Mouse (Mus musculus) lung, postnatal 36 days (tissue): ENCODE measurements at regions not wholly inside any gene's neighbourhood (a gene's known extent, or its start where the extent isn't known, plus 50 kb on each side); places are given as distances from the start of the nearest gene placed in this dataset.
A peak's percentile ranks its signal among the peaks of the same experiment; 100 is the strongest.

Experiments
- DNase-seq: peaks from one replicate; pipeline ENCODE4 v3.0.0; 2022; ENCODE audit warnings: mixed read lengths

DNA sequence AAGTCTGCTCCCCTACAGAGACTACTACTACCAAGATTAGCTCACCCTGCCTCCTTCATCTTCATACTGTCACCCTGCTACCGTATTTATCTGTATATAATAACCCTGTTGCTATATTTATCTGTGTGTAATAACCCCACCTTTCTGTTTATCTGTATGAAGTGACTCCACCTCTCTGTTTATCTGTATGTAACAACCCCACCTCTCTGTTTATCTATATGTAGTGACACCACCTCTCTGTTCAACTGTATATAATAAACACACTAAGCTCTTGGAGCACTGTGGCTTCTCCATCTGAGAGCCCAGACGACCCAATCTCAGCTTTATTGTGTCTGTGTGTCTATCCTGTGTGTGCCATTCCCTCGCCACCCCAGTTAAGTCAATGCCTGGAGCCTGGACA, 154.7 kb downstream of the Katnal1 start:
- DNase-seq, result no peak

DNA sequence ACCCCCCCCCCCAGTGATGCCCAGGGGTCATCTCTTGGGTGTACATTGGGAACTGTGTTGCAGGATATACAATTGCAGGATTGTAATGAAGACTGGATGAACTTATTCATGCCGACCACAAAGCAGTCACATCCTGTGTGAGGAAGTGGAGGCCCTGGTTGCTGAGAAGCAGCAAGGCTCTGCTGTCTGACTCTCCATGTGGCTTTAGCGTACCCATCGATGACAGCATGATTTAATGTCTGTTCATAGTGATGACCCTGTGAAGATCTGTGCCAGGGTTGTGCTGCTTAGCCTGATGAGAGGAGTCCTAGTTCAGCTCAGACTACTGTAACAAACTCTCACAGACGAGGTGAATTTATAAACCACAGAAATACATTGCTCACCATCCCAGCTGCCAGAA, 159.7 kb downstream of the Katnal1 start:
- DNase-seq, result no peak

DNA sequence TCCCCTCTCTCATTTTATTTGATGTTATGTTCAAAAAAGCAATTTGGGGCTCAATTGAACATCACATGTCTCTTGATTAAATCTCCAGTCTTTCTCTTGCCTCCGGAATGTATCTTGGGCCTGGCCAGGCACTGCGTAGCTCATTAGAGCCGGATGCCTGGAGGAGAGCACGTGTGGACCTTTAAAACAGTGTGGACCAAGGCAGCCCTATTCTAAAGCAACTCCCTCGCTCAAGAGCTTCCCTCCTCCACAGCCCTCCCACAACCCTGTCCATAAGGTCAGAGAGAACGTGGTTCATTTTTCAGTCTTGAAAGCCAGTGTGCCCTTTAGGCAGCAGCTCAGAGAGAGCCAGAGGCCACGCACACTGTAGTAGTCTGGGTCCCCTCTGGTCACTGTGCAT, 160.8 kb downstream of the Katnal1 start:
- no peak for DNase-seq

DNA sequence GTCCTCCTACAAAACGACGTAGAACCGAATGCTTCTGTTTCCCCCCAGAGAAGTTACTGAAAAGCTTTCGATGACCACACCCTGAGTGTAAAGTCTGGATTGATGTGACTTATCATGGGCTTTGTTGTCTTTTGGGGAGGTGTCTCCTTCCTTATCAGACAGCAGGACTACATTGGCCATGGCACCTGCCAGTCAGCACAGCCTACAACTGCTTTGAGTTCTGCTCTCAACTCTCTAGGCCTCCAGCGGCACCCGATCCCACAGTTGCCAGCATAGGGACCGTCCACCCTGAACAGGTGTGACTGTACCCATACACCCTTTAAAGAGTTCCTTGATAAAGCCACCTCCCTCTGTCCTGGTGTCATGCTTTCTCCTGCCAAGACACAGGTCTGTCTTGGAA, 163.1 kb downstream of the Katnal1 start:
- no peak for DNase-seq

DNA sequence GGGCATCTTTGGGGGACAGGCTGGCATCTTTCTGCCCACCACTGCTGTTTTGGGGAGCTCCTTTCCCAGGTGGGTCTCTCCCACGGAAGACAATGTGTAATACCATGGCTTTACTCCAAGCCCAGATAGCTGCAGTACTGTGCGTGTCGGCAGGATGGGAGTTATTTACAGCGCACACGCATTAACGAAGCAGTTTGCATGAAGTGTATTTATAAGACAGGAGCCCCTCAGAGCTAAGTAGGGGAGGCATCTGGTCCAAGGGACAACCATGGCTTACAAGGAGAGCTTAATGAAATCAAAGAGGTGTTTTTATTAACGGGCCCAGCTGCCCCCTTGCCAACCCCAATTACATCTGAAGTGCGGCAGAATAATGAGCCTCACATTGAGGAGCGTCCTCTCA, 169.0 kb downstream of the Katnal1 start:
- DNase-seq, result no peak

DNA sequence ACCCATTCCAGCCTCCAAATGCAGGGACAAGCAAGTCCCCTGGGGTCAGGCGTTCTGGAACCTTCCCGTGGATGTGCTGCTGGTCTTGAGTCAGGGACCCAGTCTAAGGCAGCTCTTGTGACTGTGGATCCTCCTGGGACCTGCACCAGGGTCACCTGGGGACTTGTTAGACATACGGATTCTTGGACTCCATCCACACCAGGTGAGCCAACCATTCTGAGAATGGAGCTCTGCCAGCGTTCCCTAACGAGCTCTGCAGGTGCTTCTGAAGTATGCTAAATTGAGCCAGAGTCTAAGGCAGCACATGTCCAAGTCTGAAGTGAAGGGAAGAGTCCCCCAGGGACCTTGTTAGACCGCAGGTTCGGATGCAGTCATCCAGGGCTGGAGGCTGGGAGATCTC, 170.3 kb downstream of the Katnal1 start:
- peak; percentile 55 for DNase-seq

DNA sequence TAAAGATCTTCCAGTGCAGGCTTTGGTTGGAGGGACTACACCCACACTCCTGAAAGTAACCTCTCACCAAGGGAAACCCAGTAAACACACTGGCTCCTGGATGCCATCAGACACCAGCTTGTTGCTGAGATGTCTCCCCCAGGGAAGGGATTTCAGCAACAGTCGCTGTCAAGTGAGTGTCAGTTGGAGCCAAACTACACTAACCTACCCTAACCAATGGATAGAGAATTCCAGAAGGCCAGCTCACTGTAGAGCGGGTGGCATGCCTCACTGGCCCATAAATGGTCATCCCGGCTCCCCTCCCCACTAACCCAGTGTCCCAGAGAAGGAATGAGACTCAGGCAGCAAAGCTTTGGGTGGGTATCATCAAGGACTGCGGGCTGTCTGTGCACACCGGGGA, 171.4 kb downstream of the Katnal1 start:
- no peak for DNase-seq

DNA sequence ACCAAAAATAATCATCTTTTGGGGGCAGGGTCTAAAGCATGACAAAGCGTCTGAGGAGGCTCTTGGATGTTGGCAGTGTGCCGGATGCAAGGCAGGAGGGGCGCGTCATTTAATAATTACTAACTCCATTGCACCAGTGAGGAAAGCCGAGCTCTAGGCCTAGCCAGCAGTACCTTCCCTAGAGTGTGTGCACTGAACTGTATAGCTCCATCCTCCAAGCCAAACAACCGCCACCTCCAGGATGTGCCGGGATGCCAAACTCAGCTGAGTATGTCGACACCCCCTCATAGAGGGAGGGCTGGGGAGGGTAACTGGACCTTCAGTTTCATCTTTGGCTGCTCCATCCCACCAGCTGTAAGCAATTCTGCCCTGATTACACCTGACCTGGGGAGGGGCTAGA, 171.9 kb downstream of the Katnal1 start:
- no peak for DNase-seq

DNA sequence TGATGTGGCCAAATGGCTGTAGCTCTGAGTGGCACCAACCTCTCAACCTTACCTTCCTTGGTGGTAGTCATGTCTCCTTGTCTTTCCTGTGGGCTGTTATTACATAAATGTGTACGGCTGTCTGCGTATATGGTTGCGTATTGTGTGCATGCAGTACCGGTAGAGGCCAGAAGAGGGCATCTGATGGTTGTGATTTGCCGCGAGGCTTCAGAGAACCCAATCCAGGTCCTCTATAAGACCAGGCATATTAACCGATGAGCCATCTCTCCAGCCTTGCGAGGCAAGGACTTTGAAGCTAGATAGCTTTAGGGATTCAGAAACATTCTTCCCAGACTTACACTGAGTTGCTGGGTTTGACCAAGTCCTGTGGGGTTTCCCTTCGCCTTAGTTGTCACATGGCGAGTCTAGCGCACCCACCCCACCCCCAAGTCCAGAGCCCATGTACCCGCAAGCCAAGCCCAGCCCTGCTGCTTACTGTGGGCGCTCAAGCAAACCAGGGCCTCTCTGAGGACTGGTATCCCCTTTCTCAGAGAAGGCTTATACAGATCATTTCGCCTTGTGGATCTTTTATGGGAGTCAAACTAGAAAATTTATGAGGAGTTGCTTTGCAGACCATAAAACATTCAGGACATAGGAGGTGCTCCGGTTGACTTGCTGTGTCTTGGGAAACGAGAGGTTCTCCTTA, 172.7 kb downstream of the Katnal1 start:
- peak; percentile 19 for DNase-seq

DNA sequence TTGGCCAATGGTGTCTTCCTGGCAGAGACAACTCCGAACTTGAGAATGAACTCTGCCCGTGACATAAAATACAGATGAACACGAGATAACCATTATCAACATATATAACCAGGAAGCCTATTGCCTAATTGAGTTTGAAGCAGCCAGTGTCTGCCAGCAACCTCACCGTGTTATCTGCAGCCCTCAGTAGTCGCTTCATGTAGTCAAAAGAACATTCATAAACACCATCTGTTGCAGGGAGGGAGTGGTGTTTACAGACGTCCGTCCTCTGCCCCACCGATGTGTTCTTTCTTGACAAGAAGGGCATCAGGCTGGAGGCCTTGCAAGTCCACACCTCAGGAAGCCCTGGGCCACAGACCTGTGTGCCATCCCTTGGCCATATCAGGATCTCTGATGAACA, 173.3 kb downstream of the Katnal1 start:
- DNase-seq, result no peak

DNA sequence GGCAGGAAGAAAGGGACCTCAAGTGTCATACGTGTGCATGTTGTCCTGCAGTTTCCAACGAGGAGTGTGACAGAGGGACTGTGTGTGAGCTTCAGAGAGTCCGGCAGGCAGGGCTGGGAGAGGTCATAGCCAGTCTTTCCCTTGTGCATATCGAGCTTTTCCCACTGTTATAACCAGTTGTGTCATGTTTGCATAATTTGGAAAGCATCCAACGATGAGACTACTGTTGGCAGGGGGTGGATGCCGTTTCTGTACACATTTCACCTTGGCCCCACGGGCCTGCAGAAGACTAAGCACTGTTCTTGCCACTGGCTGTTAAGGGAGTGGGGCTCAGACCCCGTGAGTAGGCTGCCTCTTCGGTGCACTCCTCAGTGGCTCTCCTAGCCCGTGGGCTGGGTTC, 174.2 kb downstream of the Katnal1 start:
- no peak for DNase-seq

DNA sequence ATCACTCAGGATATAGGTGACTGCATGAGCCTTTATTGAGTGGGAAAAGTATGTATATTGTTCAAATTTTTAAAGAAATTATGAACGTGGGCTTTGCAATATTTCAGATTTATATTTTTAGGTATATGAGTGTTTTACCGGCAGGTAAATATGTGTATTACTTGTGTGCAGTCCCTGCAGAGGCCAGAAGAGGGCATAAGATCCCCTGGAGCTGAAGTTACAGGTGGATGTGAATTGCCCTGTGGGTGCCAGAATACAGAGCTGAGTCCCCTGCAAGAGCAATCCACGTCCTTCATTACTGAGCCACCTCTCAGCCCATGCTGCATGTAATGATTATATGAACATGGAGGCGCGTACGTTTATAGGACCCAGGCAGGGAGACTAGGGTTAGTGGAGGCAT, 174.8 kb downstream of the Katnal1 start:
- DNase-seq, result no peak

DNA sequence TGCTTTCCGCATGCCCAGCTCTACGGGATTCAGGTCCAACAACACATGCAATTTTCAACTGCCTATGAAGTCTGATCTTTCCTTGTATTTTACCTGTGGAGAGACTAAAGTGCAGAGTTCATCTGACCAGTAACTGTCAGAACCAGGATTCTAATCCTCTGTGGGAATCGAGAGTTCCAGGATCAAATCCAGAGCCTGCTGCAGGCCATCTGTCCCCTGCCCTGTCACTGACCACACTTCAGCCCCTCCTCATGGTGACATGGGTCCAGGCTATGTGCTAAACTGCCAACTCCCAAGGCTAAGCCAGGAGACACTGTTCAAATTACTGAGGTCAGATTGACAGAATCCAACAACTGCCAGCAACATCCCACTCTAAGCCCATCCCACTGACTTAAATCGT, 175.7 kb downstream of the Katnal1 start:
- DNase-seq, result no peak

DNA sequence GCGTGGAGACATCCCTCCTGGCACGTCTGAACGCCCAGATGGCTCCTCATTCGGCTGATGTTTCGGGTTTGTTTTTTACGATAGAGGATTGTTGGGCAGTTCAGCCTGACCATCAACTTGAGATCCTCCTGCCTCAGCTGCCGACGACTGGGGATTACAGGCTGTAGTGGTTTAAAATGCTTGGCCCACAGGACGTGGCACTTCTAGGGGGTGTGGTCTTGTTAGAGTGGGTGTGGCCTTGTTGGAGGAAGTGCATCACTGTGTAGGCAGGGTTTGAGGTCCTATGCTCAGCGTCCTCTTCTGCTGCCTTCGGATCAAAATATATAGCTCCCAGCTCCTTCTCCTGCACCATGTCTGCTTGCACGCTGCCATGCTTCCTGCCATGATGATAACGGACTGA, 177.1 kb downstream of the Katnal1 start:
- DNase-seq, result no peak

DNA sequence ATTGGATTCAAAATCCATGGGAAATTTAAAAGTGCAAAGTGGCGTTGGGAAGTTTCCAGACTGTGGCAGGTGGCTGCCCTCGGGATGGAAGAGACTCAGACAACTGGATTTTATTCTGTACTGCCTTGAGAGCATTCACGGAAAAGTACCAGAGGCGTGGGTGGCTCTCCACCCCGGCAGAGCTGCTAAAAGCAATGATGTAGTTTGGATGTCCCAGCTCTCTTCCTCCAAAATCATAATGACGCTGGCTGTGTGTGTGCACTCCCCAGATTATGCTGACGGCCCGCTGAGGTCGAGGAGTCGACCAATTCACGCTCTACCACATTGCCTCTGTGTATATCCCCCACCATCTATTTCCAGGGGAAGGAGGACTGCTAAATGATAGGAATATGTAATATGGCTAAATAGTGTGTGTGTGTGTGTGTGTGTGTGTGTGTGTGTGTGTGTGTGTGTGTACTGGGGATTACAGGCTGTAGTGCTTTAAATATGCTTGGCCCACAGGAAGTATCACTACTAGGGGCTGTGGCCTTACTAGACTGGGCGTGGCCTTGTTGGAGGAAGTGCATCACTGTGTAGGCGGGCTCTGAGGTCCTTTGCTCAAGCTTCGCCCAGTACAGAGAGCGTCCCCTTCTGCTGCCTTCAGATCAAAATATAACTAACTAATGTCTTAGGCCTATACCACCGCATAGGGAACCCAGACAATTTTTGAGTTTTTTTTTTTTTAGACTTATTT, 179.0 kb downstream of the Katnal1 start:
- DNase-seq, result no peak

DNA sequence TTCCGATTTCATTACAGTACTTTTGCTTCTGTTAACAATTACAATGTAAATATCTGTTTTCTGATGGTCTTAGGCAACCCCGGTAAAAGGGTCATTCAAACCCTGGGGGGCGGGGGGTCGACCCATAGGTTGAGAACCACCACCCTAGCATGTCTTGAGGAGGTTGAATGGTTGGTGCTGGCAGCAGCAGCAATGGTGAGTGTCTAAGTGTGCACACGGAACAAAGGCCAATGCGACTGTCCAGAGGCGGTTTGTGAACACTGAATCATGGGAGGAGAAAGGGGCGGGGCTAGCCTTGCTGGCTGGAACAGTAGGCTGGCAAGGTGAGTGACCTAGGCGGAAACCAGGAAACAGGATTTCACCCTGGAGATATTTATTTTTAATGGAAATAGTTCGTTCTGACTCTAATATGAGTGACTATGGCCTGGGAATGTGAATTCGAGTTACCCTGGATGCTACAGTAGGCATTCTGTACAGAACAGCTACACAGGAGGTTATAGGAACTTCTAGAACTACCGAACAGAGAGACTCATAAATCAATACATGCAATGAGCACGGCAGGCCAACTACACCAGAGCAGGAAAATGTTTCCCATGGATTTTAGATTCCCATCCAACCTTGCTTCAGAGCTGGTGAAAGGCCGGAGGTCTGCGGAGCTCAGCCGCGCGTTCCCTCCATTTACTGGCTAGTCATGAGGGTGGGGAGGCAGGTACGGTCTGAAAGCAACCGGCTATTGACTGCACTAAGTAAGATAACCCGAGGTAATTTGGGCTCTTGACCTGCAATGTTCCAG, 181.0 kb downstream of the Katnal1 start:
- DNase-seq, result peak; percentile 16

DNA sequence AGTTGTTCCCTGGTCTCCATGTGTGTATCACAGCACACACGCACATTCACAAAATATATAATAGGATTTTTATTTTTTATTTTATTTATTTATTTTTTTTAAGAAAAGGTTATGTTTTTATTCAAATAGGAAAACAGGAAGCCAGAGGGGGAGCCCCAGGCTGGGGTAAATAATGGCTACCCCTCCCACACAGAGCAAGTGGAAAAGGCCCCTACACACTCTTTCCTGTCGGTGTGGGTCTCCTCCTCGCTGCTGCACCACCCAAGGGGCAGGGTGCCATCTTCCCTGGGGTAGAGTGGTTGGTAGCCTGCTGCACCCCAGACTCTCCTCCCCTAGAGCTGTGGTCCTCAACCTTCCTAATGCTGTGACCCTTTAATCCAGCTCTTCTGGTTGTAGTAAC, 181.6 kb downstream of the Katnal1 start:
- DNase-seq, result no peak

DNA sequence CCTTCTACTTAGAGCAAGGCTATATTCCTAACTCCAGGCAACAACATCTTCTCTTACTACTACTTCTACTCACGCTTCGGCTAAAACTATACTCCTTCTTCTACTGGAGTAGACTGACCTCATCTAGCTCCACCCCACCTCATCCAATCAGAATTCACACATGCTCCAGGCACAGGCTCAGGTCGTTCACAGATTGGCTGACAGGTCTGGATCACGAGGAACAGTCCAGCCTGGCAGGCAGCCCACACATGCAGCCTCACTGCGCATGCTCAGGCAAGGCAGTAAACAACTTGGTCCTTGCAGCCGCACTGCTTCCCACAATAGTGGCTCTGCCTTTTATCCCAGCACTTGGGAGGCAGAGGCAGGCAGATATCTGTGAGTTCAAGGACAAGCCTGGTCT, 182.4 kb downstream of the Katnal1 start:
- peak; percentile 53 for DNase-seq

DNA sequence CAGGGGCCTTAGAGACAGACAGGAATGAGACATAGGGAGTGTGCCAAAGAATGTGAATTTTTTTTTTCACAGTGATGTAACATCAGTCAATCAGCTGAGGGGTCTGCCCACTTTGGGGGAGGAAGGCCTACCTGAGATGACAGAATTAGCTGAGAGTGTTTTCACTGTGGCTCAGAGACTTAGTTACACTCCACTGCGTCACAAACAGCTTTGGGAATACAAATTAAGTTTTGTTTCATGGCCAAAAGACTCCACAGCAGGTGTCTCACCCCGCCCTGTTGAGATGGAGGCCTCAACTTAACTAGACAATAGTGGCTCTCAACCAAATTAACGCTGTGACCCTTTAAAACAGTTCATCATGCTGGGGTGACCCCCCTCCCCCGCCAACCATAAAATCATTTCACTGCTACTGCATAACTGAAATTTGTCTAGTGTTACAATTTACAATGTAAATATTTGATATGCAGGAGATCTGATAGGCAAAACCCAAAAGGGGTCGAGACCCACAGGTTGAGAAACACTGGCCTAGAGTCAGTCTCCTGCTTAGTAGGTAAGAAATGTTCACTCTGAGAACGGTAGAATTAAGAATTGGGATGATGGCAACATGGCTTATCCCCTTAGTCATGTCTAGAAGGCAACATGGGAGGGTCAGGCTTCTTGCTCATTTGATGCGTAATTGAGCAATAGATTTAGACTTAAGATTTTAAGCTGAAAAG, 184.3 kb downstream of the Katnal1 start:
- no peak for DNase-seq

DNA sequence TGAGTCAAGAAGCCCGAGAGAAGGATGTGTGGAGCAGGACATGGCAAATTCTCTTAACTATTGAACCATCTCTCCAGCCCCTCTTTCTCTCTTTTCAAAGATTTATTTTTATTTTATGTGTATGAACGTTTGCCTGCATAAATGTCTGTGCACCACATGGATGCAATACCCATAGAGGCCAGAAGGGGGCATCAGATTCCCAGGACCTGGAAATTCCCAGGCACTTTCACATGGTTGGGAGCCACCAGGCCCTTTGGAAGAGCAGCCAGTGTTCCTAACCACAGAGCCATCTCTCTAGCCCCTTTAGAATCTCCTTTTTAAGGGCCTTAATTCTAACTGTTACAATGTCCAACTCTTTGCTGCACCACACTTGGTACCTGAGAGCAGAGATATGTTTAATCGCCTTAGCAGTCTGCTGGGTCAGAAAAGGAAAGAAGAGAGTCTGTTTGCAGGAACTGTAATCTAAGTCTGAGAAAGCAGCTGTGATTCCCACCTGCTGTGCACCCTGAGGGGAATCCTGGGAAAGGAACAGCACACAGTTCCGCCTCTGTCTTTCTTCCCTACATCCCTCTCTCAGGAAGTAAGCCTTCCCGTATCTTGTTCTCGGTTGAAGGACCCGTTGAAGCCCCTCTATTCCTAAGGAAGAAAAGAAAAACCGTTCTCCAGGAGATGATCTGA, 186.8 kb downstream of the Katnal1 start:
- DNase-seq, result peak; percentile 14

DNA sequence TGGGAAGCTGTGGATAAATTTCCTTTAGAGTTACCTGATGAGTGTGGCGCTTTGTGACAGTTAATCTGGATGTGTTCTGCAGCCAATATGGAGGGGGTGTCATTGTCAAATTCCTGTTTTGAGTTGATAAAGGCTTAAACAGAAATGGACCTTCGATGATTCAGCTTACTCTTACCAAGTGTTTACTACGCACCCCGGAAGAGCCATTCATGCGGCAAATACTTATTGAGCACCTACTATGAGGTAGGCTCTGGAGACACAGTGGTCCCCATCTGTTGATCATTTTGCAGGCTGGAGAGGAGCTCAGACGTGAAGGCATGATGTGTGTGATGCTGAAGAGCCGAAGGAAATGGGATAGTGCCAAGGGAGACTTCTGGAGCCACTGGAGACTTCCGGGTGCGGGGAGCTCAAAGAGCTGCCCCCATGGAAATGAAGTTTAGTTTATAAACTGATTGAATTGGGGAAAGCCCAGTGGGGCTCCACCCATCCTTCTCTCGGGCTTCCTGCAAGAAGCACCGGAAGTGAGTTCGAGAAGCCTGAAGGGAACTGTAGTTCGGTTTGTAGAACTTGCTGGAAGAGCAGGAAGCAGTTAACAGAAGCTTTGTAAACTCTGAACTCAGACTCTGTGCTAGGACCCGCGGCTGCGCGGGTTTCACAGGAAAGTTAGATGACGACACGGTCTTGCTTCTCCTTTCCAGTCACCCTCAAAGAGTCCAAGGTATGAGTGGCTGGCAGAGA, 187.7 kb downstream of the Katnal1 start:
- peak; percentile 73 for DNase-seq
